Mouse (Mus musculus) lung, adult 2 months (tissue): ENCODE results near the gene Esrrg. TPM values are rescaled to one million over a fixed set of nuclear protein-coding genes. Genes with fewer than 3 reads are reported as not detected.

ENCODE experiments used
- DNase-seq: peaks from one replicate; pipeline ENCODE4 v3.0.0; 2022
- H3K4me1 ChIP-seq: fragments of 200-500 bp; 2 replicates; pipeline ENCODE4 v1.6.1; 2011; ENCODE audit warnings: low read length; ENCODE audit not compliant: control insufficient read depth, insufficient read depth
- H3K4me3 ChIP-seq: fragments of 200-500 bp; replicated peaks from 2 replicates; pipeline ENCODE3; 2011; ENCODE audit warnings: low read depth, mild to moderate bottlenecking, control low read depth, low read length; ENCODE audit errors: extremely low read depth
- CTCF ChIP-seq: fragments of 200-500 bp; IDR thresholded peaks from 2 replicates; pipeline ENCODE4 v1.5.1; 2011; ENCODE audit warnings: mild to moderate bottlenecking, low read length, control low read depth; ENCODE audit not compliant: insufficient read depth
- POLR2A ChIP-seq: fragments of 200-500 bp; IDR thresholded peaks from 2 replicates; pipeline ENCODE4 v1.6.1; 2011; ENCODE audit warnings: low read depth, mild to moderate bottlenecking, control low read depth, low read length, borderline replicate concordance; ENCODE audit errors: extremely low read depth
- WGBS: fragments of 180-500 bp; shearing (Covaris S2); methylation state at CpG from one replicate; pipeline ENCODE4 v1.1.7; 2018; 5-methylcytosine and 5-hydroxymethylcytosine counted together
- polyA plus RNA-seq: library from polyadenylated mRNA; depleted of rRNA; stranded (reverse); fragments of >200 nt; gene quantifications from 2 replicates; pipeline ENCODE4 v1.2.3, GENCODE M21; 2012

The Esrrg gene
- polyA plus RNA-seq, 1 experiment = 1.3 TPM

GRCm38 (mm10) chr1:187975465-187976352 lies 367.1 kb downstream of the Esrrg start:
- TF ChIP-seq CTCF (no peak), POLR2A (no peak)
- no peak for DNase-seq
- no peaks in the 10 kb centered on the region for H3K4me1 ChIP-seq
- 89% methylated on average over 20 of the region's 20 CpGs for WGBS
- H3K4me3 ChIP-seq = no peak overlapping the region

- Histone ChIP-seq H3K4me3 (no peak overlapping the region), H3K4me1 (no peaks in the 10 kb centered on the region)
- WGBS = 43% methylated on average over 9 of the region's 9 CpGs
- DNase-seq = no peak
- TF ChIP-seq CTCF = no peak
- TF ChIP-seq POLR2A = no peak
These were observed 367.8 kb downstream of the Esrrg start for GRCm38 (mm10) chr1:187976353-187976730.

GRCm38 (mm10) chr1:187981028-187981427 lies 372.4 kb downstream of the Esrrg start:
- DNase-seq = no peak
- Histone ChIP-seq H3K4me3 (no peak overlapping the region), H3K4me1 (no peaks in the 10 kb centered on the region)
- TF ChIP-seq CTCF (no peak), POLR2A (no peak)
- 63% methylated on average over 2 of the region's 2 CpGs for WGBS

GRCm38 (mm10) chr1:187983177-187983576 lies 374.6 kb downstream of the Esrrg start:
- DNase-seq = no peak
- no peak for TF ChIP-seq POLR2A
- TF ChIP-seq CTCF = no peak
- WGBS = 57% methylated on average over 4 of the region's 4 CpGs
- Histone ChIP-seq H3K4me3 (no peak overlapping the region), H3K4me1 (no peaks in the 10 kb centered on the region)

- H3K4me1 ChIP-seq = no peaks in the 10 kb centered on the region
- no peak overlapping the region for H3K4me3 ChIP-seq
- no peak for DNase-seq
- no peak for TF ChIP-seq POLR2A
- peak; percentile 42 for TF ChIP-seq CTCF
These were observed 381.6 kb downstream of the Esrrg start for GRCm38 (mm10) chr1:187990161-187990560.

GRCm38 (mm10) chr1:187997584-187998338 lies 389.2 kb downstream of the Esrrg start:
- WGBS = 2% methylated on average over 39 of the region's 39 CpGs
- peak; percentile 28 for DNase-seq
- H3K4me1 ChIP-seq = no peaks in the 10 kb centered on the region
- no peak overlapping the region for H3K4me3 ChIP-seq
- no peak for TF ChIP-seq CTCF
- TF ChIP-seq POLR2A = no peak

- 56% methylated on average over 4 of the region's 4 CpGs for WGBS
These were observed 390.5 kb downstream of the Esrrg start for GRCm38 (mm10) chr1:187999121-187999520.

GRCm38 (mm10) chr1:188000189-188000588 lies 391.6 kb downstream of the Esrrg start:
- no peaks in the 10 kb centered on the region for H3K4me1 ChIP-seq
- WGBS = 43% methylated on average over 8 of the region's 8 CpGs
- TF ChIP-seq POLR2A (no peak), CTCF (no peak)
- DNase-seq = no peak
- no peak overlapping the region for H3K4me3 ChIP-seq

More at GRCm38 (mm10) chr1:187999121-187999520, 390.5 kb downstream of the Esrrg start:
- Histone ChIP-seq H3K4me3 (no peak overlapping the region), H3K4me1 (no peaks in the 10 kb centered on the region)
- TF ChIP-seq POLR2A = no peak
- no peak for DNase-seq

- TF ChIP-seq POLR2A (no peak), CTCF (no peak)
- H3K4me1 ChIP-seq = no peaks in the 10 kb centered on the region
- DNase-seq = no peak
- no peak overlapping the region for H3K4me3 ChIP-seq
- WGBS = 33% methylated on average over 13 of the region's 13 CpGs
These were observed 398.4 kb downstream of the Esrrg start for GRCm38 (mm10) chr1:188006820-188007491.

- Histone ChIP-seq H3K4me1 (no peaks in the 10 kb centered on the region), H3K4me3 (no peak overlapping the region)
- DNase-seq = no peak
- 68% methylated on average over 13 of the region's 13 CpGs for WGBS
- TF ChIP-seq CTCF (no peak), POLR2A (no peak)
These were observed 399.9 kb downstream of the Esrrg start for GRCm38 (mm10) chr1:188008476-188008875.
